Mouse (Mus musculus) midbrain, embryonic 12.5 days (tissue): Measurements from ENCODE around the gene Tmem62. TPM values are rescaled to one million over a fixed set of nuclear protein-coding genes. Genes with fewer than 3 reads are reported as not detected.
A peak's percentile ranks its signal among the peaks of the same experiment; 100 is the strongest.

Experiments used
- ATAC-seq: fragments of 200-750 bp; cut with Nextera tagmentation; 2 replicates; pipeline ENCODE4 v1.8.0; 2017; ENCODE audit warnings: low read depth, moderate TSS enrichment, moderate library complexity; ENCODE audit not compliant: low FRiP score
- H3K27ac ChIP-seq: fragments of 300-500 bp; sonication (generic); replicated peaks from 2 replicates; pipeline ENCODE4 v1.5.1; 2016; ENCODE audit warnings: mild to moderate bottlenecking
- H3K27me3 ChIP-seq: fragments of 300-500 bp; sonication (generic); 2 replicates; pipeline ENCODE4 v1.6.1; 2016; ENCODE audit warnings: mild to moderate bottlenecking
- H3K36me3 ChIP-seq: fragments of 300-500 bp; sonication (generic); 2 replicates; pipeline ENCODE4 v1.6.1; 2016
- H3K4me1 ChIP-seq: fragments of 300-500 bp; sonication (generic); 2 replicates; pipeline ENCODE4 v1.6.1; 2016
- H3K4me2 ChIP-seq: fragments of 300-500 bp; sonication (generic); replicated peaks from 2 replicates; pipeline ENCODE4 v1.6.1; 2016; ENCODE audit warnings: mild to moderate bottlenecking, moderate library complexity
- H3K4me3 ChIP-seq: fragments of 300-500 bp; sonication (generic); 2 replicates; pipeline ENCODE4 v1.5.1; 2016; ENCODE audit warnings: mild to moderate bottlenecking
- H3K9ac ChIP-seq: fragments of 300-500 bp; sonication (generic); replicated peaks from 2 replicates; pipeline ENCODE4 v1.6.1; 2016; ENCODE audit warnings: mild to moderate bottlenecking, moderate library complexity
- H3K9me3 ChIP-seq: fragments of 300-500 bp; sonication (generic); 2 replicates; pipeline ENCODE4 v1.6.1; 2016; ENCODE audit warnings: mild to moderate bottlenecking
- WGBS: fragments of 180-500 bp; shearing (Covaris S2); methylation state at CpG from one replicate; pipeline ENCODE4 v1.1.7; 2016; 5-methylcytosine and 5-hydroxymethylcytosine counted together
- polyA plus RNA-seq: library from polyadenylated mRNA; unstranded; fragments of >200 nt; fragmentation: Nextera tagmentation; extraction: Ambion mirVana; gene quantifications from 2 replicates; pipeline ENCODE4 v1.2.1, GENCODE M21; 2016

The Tmem62 gene
- polyA plus RNA-seq = 5.7 and 6.2 TPM in 2 replicates

- Histone ChIP-seq H3K4me1 (0 out of 2 replicates have a peak, but pooled peaks cover 7% of the 10 kb centered on the region), H3K27ac (peak within 1 kb of the TSS; percentile 82), H3K27me3 (peaks cover 11% of the 10 kb centered on the region; the same call in 1 of the 2 replicates), H3K9me3 (no peaks in the 10 kb centered on the region), H3K4me3 (peak within 1 kb of the TSS; percentile 77), H3K9ac (peak within 1 kb of the TSS; percentile 86), H3K4me2 (peak within 1 kb of the TSS; percentile 87), H3K36me3 (no peaks in the 10 kb centered on the region)
- under 1% methylated on average over 66 of the region's 71 CpGs for WGBS
- peak; percentile 84 for ATAC-seq
Measured at GRCm38 (mm10) chr2:120976990-120977925, at the start of gene Tmem62. TSS of gene Tmem62 (plus strand) at chr2:120977017.

GRCm38 (mm10) chr2:120933038-120933437 lies 43.8 kb upstream of the Tmem62 start:
- no peaks in the 10 kb centered on the region for H3K27me3 ChIP-seq
- 94% methylated on average over 3 of the region's 3 CpGs for WGBS
- no peaks in the 10 kb centered on the region for H3K9me3 ChIP-seq
- no peak overlapping the region for H3K9ac ChIP-seq
- peaks cover 69% of the 10 kb centered on the region for H3K36me3 ChIP-seq
- ATAC-seq = no peak
- no peak overlapping the region for H3K4me2 ChIP-seq
- no peak overlapping the region for H3K4me3 ChIP-seq
- H3K4me1 ChIP-seq = no peaks in the 10 kb centered on the region
- no peak overlapping the region for H3K27ac ChIP-seq

- 91% methylated on average over 5 of the region's 5 CpGs for WGBS
Measured at GRCm38 (mm10) chr2:120951208-120951607, 25.6 kb upstream of the Tmem62 start.

GRCm38 (mm10) chr2:120952176-120952938 lies 24.5 kb upstream of the Tmem62 start:
- ATAC-seq = no peak
- Histone ChIP-seq H3K4me1 (no peaks in the 10 kb centered on the region), H3K9me3 (no peaks in the 10 kb centered on the region), H3K9ac (no peak overlapping the region), H3K4me2 (no peak overlapping the region), H3K4me3 (no peak overlapping the region), H3K36me3 (peaks cover 55% of the 10 kb centered on the region), H3K27ac (no peak overlapping the region), H3K27me3 (no peaks in the 10 kb centered on the region)
- 79% methylated on average over 2 of the region's 2 CpGs for WGBS

More at GRCm38 (mm10) chr2:120951208-120951607, 25.6 kb upstream of the Tmem62 start:
- peaks cover 65% of the 10 kb centered on the region for H3K36me3 ChIP-seq
- ATAC-seq = no peak
- H3K4me3 ChIP-seq = no peak overlapping the region
- no peak overlapping the region for H3K27ac ChIP-seq
- H3K9me3 ChIP-seq = no peaks in the 10 kb centered on the region
- no peak overlapping the region for H3K9ac ChIP-seq
- no peaks in the 10 kb centered on the region for H3K4me1 ChIP-seq
- H3K27me3 ChIP-seq = no peaks in the 10 kb centered on the region
- H3K4me2 ChIP-seq = no peak overlapping the region

GRCm38 (mm10) chr2:120959363-120959762 lies 17.5 kb upstream of the Tmem62 start:
- Histone ChIP-seq H3K4me3 (no peak overlapping the region), H3K27me3 (no peaks in the 10 kb centered on the region), H3K4me2 (no peak overlapping the region), H3K4me1 (no peaks in the 10 kb centered on the region), H3K9me3 (no peaks in the 10 kb centered on the region), H3K36me3 (peaks cover 23% of the 10 kb centered on the region), H3K9ac (no peak overlapping the region), H3K27ac (no peak overlapping the region)
- WGBS = 94% methylated on average over 2 of the region's 2 CpGs
- no peak for ATAC-seq

- no peaks in the 10 kb centered on the region for H3K27me3 ChIP-seq
- no peak for ATAC-seq
Measured at GRCm38 (mm10) chr2:120959827-120960226, 17.0 kb upstream of the Tmem62 start.

GRCm38 (mm10) chr2:120960261-120960660 lies 16.6 kb upstream of the Tmem62 start:
- H3K9me3 ChIP-seq = no peaks in the 10 kb centered on the region
- no peaks in the 10 kb centered on the region for H3K27me3 ChIP-seq
- no peak overlapping the region for H3K4me2 ChIP-seq
- H3K4me1 ChIP-seq = no peaks in the 10 kb centered on the region
- H3K4me3 ChIP-seq = no peak overlapping the region
- 94% methylated on average over 1 of the region's 1 CpGs for WGBS
- no peak overlapping the region for H3K9ac ChIP-seq
- no peak overlapping the region for H3K27ac ChIP-seq
- H3K36me3 ChIP-seq = peaks cover 14% of the 10 kb centered on the region; the same call in 1 of the 2 replicates
- ATAC-seq = no peak

More at GRCm38 (mm10) chr2:120959827-120960226, 17.0 kb upstream of the Tmem62 start:
- Histone ChIP-seq H3K36me3 (peaks cover 19% of the 10 kb centered on the region; the same call in 1 of the 2 replicates), H3K4me3 (no peak overlapping the region), H3K27ac (no peak overlapping the region), H3K9me3 (no peaks in the 10 kb centered on the region), H3K4me2 (no peak overlapping the region), H3K9ac (no peak overlapping the region), H3K4me1 (no peaks in the 10 kb centered on the region)
- 91% methylated on average over 5 of the region's 5 CpGs for WGBS

- H3K4me2 ChIP-seq = no peak overlapping the region
- no peaks in the 10 kb centered on the region for H3K4me1 ChIP-seq
- H3K4me3 ChIP-seq = no peak overlapping the region
- no peak overlapping the region for H3K9ac ChIP-seq
- H3K27ac ChIP-seq = no peak overlapping the region
- ATAC-seq = no peak
- H3K27me3 ChIP-seq = no peaks in the 10 kb centered on the region
- no peaks in the 10 kb centered on the region for H3K9me3 ChIP-seq
- 0 out of 2 replicates have a peak, but pooled peaks cover 14% of the 10 kb centered on the region for H3K36me3 ChIP-seq
- 91% methylated on average over 7 of the region's 7 CpGs for WGBS
Measured at GRCm38 (mm10) chr2:120963110-120963509, 13.7 kb upstream of the Tmem62 start.

- Histone ChIP-seq H3K4me1 (peaks cover 9% of the 10 kb centered on the region), H3K9ac (no peak overlapping the region), H3K9me3 (no peaks in the 10 kb centered on the region), H3K4me2 (no peak overlapping the region), H3K4me3 (no peak overlapping the region), H3K27me3 (no peaks in the 10 kb centered on the region), H3K27ac (no peak overlapping the region), H3K36me3 (0 out of 2 replicates have a peak, but pooled peaks cover 7% of the 10 kb centered on the region)
- ATAC-seq = no peak
- 93% methylated on average over 3 of the region's 3 CpGs for WGBS
Measured at GRCm38 (mm10) chr2:120965486-120965885, 11.3 kb upstream of the Tmem62 start.

GRCm38 (mm10) chr2:120970045-120970539 lies 6.7 kb upstream of the Tmem62 start:
- Histone ChIP-seq H3K27me3 (peaks cover 4% of the 10 kb centered on the region; the same call in 1 of the 2 replicates), H3K4me3 (peak overlapping the region; percentile 82), H3K4me2 (peak overlapping the region; percentile 65), H3K36me3 (0 out of 2 replicates have a peak, but pooled peaks cover 3% of the 10 kb centered on the region), H3K9ac (peak overlapping the region; percentile 89), H3K27ac (peak overlapping the region; percentile 83), H3K9me3 (no peaks in the 10 kb centered on the region), H3K4me1 (peaks cover 18% of the 10 kb centered on the region)
- ATAC-seq = peak; percentile 44; the same call in 1 of the 2 replicates
- WGBS = under 1% methylated on average over 23 of the region's 23 CpGs

- ATAC-seq = peak; percentile 82
- Histone ChIP-seq H3K27me3 (peaks cover 4% of the 10 kb centered on the region; the same call in 1 of the 2 replicates), H3K9ac (peak within 1 kb of the TSS; percentile 89), H3K27ac (peak within 1 kb of the TSS; percentile 83), H3K4me3 (peak within 1 kb of the TSS; percentile 82), H3K9me3 (no peaks in the 10 kb centered on the region), H3K4me1 (peaks cover 18% of the 10 kb centered on the region), H3K4me2 (peak within 1 kb of the TSS; percentile 65), H3K36me3 (0 out of 2 replicates have a peak, but pooled peaks cover 3% of the 10 kb centered on the region)
- under 1% methylated on average over 39 of the region's 39 CpGs for WGBS
Measured at GRCm38 (mm10) chr2:120970559-120971080, 6.2 kb upstream of the Tmem62 start, which contains the start of gene Ubr1. TSS of gene Ubr1 (minus strand) at chr2:120970715.
